Mouse (Mus musculus) bone marrow, adult 2 months (tissue): ENCODE measurements around the gene Mthfr. TPM values are rescaled to one million over a fixed set of nuclear protein-coding genes. Genes with fewer than 3 reads are reported as not detected.

Experiments
- H3K27ac ChIP-seq: fragments of 200-500 bp; 2 replicates; pipeline ENCODE4 v1.5.1; 2012; ENCODE audit warnings: low read depth, mild to moderate bottlenecking, control low read depth, inconsistent platforms, low read length; ENCODE audit not compliant: control insufficient read depth, poor library complexity, insufficient read depth
- H3K4me1 ChIP-seq: fragments of 200-500 bp; 2 replicates; pipeline ENCODE4 v1.6.1; 2011; ENCODE audit warnings: low read length; ENCODE audit not compliant: control insufficient read depth, insufficient read depth
- H3K4me3 ChIP-seq: fragments of 200-500 bp; replicated peaks from 2 replicates; pipeline ENCODE3; 2011; ENCODE audit warnings: mild to moderate bottlenecking, low read depth, low read length, control low read depth; ENCODE audit not compliant: control insufficient read depth
- CTCF ChIP-seq: fragments of 200-500 bp; IDR thresholded peaks from 2 replicates; pipeline ENCODE4 v1.5.1; 2011; ENCODE audit warnings: low read length, control low read depth; ENCODE audit not compliant: control insufficient read depth, insufficient read depth
- POLR2A ChIP-seq: fragments of 200-500 bp; IDR thresholded peaks from 2 replicates; pipeline ENCODE4 v1.6.1; 2011; ENCODE audit warnings: low read depth, mild to moderate bottlenecking, control low read depth, low read length, borderline replicate concordance; ENCODE audit not compliant: control insufficient read depth
- WGBS: fragments of 180-500 bp; shearing (Covaris S2); methylation state at CpG from one replicate; pipeline ENCODE4 v1.1.7; 2018; 5-methylcytosine and 5-hydroxymethylcytosine counted together
- polyA plus RNA-seq: library from polyadenylated mRNA; stranded (reverse); fragments of >200 nt; gene quantifications from 2 replicates; pipeline ENCODE4 v1.2.4, GENCODE M21; 2011; ENCODE audit warnings: low replicate concordance; ENCODE audit not compliant: missing spikeins, insufficient read depth, insufficient read length

Gene Mthfr
- polyA plus RNA-seq, 1 experiment, result 9.6 TPM

DNA sequence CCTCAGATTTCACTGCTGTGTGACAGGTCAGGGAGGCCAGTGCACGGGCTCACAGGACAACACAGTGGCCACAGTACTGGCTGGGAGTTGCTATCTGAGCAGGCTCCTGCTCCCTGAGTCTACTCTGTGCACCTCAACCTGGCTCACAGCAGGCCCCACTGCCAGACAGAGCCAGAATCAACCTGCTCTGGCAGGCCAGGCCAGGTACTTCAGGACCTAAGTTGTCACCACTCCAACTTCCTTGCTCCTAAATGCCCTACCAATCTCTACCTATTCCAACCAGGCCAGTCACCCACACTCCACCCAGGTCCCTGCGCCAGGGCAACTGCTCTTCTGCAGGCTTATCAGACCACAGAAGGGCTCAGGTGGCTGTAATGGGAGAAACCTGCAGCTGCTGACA is 29.2 kb upstream of the Mthfr start:
- WGBS, result 89% methylated on average over 2 of the region's 2 CpGs
- no peaks in the 10 kb centered on the region for H3K4me1 ChIP-seq
- H3K4me3 ChIP-seq, result no peak overlapping the region
- H3K27ac ChIP-seq, result no peak overlapping the region
- TF ChIP-seq CTCF, result no peak

DNA sequence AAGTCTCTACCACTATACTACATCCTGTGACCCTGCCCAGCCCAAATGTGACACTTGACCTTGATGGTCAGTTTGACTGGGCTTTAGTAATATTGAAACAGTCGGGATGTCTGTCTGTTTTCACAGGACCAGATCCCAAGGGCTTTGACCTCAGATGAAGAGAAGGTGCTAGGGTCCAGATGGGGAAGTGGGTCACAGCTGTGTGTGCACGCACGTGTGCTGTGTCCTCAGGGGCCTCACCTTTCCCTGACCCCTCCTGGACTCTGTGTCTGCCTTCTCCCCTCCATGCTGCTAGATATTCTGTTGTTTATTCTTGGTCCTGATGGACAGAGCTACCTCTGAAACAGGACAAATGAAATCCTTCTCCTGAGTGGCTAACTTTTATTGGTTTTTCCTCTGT is 27.5 kb upstream of the Mthfr start:
- 77% methylated on average over 3 of the region's 3 CpGs for WGBS
- H3K4me3 ChIP-seq, result no peak overlapping the region

GRCm38 (mm10) chr4:148012216-148012615 is 26.7 kb upstream of the Mthfr start:
- TF ChIP-seq CTCF (no peak), POLR2A (no peak)
- no peaks in the 10 kb centered on the region for H3K4me1 ChIP-seq
- no peak overlapping the region for H3K4me3 ChIP-seq
- 84% methylated on average over 4 of the region's 4 CpGs for WGBS
- no peak overlapping the region for H3K27ac ChIP-seq

More for the DNA sequence above, 27.5 kb upstream of the Mthfr start:
- H3K27ac ChIP-seq, result no peak overlapping the region
- H3K4me1 ChIP-seq, result no peaks in the 10 kb centered on the region
- TF ChIP-seq POLR2A (no peak), CTCF (no peak)

- WGBS, result 91% methylated on average over 10 of the region's 10 CpGs
- Histone ChIP-seq H3K4me3 (no peak overlapping the region), H3K27ac (no peak overlapping the region), H3K4me1 (no peaks in the 10 kb centered on the region)
- TF ChIP-seq CTCF, result peak; percentile 35; the same call in 1 of the 2 replicates
- no peak for TF ChIP-seq POLR2A
These were observed 23.5 kb upstream of the Mthfr start for GRCm38 (mm10) chr4:148015418-148015817.

GRCm38 (mm10) chr4:148016981-148017380 is 21.9 kb upstream of the Mthfr start:
- no peak for TF ChIP-seq POLR2A
- no peak for TF ChIP-seq CTCF
- H3K4me3 ChIP-seq, result no peak overlapping the region
- no peaks in the 10 kb centered on the region for H3K4me1 ChIP-seq
- 76% methylated on average over 3 of the region's 3 CpGs for WGBS
- H3K27ac ChIP-seq, result no peak overlapping the region

GRCm38 (mm10) chr4:148018410-148018809 is 20.5 kb upstream of the Mthfr start:
- Histone ChIP-seq H3K4me1 (no peaks in the 10 kb centered on the region), H3K27ac (no peak overlapping the region), H3K4me3 (no peak overlapping the region)
- 80% methylated on average over 2 of the region's 2 CpGs for WGBS
- TF ChIP-seq CTCF, result no peak
- TF ChIP-seq POLR2A, result no peak

DNA sequence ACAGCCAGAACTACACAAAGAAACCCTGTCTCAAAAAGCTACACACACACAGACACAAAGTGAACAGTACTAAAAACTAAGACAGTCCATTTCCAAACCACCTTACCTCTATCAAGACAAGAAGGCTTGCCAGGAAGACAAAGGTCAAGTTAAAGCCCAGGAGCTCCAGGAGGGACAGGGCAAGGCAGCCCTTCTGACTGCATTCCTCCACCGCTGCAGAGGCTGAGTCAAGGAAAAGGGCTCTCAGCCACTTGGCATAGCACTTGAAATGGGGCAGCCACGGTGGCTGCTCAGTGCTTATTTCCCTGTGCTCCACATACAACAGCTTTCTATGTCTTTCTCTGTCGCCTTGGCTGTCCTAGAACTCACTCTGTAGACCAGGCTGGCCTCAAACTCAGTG is 14.9 kb upstream of the Mthfr start:
- no peak overlapping the region for H3K4me3 ChIP-seq
- 93% methylated on average over 3 of the region's 3 CpGs for WGBS
- TF ChIP-seq POLR2A, result no peak
- TF ChIP-seq CTCF, result no peak
- no peaks in the 10 kb centered on the region for H3K4me1 ChIP-seq
- no peak overlapping the region for H3K27ac ChIP-seq

- Histone ChIP-seq H3K27ac (no peak overlapping the region), H3K4me1 (no peaks in the 10 kb centered on the region), H3K4me3 (no peak overlapping the region)
- no peak for TF ChIP-seq POLR2A
- TF ChIP-seq CTCF, result no peak
- WGBS, result 89% methylated on average over 7 of the region's 7 CpGs
These were observed 9.6 kb upstream of the Mthfr start for GRCm38 (mm10) chr4:148029297-148029696.

DNA sequence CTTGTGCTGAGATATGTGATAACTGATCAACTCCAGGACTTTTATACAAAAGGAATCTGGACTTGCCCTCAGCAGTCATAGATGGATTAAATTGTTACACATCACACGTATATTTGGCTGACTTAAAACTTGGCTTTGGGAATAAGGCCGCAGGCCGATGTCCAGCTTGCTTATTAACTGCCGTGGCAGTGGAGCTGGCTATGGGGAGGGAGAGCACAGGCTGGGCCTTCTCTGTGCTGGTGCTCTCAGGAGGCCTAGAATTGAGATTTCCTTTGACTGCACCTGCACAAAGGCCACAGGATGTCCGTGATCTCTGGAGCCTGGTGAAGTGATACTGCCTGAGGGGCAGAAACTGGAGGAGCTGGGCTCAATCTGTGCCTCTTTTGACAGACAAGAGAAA is 8.4 kb upstream of the Mthfr start:
- H3K4me1 ChIP-seq, result no peaks in the 10 kb centered on the region
- no peak overlapping the region for H3K4me3 ChIP-seq
- no peak overlapping the region for H3K27ac ChIP-seq
- WGBS, result 82% methylated on average over 5 of the region's 5 CpGs
- TF ChIP-seq CTCF (no peak), POLR2A (no peak)
